Mouse (Mus musculus): Measurements from ENCODE around the gene Zfp14. TPM values are rescaled to one million over a fixed set of nuclear protein-coding genes. Genes with fewer than 3 reads are reported as not detected.

The Zfp14 gene
- total RNA-seq (2021) = 10 to 100 TPM in 1 of 2 experiments, 1 to 10 TPM in 1; 8.9 to 11.2 TPM
- long read RNA-seq, transcript Zfp14-203 (5 exons, 3,411 nt) = major isoform, 7 of 14 reads
- long read RNA-seq, partial matches to known transcripts = 1 of 14 reads
- long read RNA-seq, other reads (novel, unspliced or antisense) = 6 of 14 reads

DNA sequence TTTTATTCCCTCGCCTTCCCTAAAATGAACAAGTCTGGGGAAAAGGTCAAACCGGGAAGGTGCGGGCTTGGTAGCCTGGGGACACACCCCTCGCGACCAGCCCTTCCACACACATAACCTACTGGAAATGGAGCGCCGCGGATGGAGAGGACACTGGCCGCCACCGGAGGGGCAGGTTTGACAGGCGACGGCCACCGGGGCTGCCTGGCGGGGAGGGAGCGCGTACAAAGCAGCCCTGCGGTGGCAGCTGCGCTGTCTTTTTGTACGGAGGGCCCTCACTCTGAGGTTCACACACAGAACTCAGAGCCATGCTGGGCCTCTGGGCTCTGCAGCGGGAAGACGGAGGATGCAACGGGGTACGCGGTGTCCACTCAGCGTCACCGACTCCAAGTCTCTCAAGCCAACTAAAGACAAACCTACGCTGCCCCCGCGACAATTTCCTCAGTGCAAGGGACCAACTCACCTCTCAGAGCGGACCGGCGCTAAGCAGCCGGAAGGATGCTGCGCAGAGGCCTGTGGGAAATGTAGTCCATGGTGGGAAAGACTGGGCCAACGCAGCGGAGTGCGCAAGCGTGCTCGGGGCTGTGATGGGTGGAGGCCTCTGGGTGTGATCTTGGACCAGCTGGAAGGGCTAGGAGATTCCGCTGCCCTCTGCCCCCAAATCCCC lies at the start of gene Zfp14:
Gene Zfp14, minus strand, starts transcription at position 499 of the 667 bp plus-strand sequence.
- peak; percentile 91 to 95 for DNase-seq (ENCODE audit: low spot score in 2 of 2)

DNA sequence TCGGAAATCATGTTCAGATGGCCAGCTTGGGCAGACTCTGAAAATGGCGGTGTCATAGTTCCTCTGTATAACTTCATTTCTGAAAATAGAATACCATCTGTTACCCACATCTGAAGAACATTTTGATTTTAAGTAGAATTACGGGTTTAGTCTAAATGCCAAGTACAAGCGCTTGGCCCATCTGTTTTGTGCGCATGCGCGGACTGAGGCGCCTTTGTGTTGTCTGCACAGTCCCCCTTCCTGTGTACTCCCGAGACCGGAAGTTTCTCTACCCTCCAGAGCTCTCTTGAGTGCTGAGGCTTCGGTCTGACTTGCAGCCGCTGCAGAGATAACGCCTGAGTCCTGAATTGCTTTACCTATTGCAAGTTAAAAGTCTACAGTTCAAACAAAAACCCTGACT lies 48.1 kb upstream of the Zfp14 start:
- peak; percentile 82 to 91 for DNase-seq (ENCODE audit: low spot score in 2 of 2)

DNA sequence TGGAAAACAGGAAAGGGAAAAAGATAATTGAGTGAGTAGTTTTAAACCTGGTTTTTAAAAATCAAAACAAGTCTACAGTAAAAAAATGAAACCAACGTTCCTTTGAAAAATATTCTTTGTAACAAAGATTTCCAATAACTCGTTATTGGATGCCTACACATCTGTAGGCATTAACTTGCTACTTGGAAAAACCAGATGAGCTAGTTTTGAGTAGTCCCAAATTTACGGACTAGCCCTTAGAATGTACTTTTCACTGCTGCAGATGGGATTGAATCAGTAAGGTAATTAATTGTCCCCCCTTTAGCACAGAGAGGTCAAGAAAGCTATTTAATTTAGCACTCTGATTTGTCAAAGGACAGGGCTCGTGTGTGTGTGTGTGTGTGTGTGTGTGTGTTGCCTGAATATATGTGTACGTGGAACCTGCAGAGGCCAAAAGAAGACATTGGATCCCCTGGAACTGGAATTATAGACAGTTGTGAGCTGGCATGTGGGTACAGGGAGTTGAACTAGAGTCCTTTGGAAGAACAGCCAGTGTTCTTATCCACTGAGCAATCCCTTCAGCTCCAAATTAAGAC lies 44.5 kb upstream of the Zfp14 start:
- DNase-seq (ENCODE audit: low spot score in 2 of 2) = no peak

DNA sequence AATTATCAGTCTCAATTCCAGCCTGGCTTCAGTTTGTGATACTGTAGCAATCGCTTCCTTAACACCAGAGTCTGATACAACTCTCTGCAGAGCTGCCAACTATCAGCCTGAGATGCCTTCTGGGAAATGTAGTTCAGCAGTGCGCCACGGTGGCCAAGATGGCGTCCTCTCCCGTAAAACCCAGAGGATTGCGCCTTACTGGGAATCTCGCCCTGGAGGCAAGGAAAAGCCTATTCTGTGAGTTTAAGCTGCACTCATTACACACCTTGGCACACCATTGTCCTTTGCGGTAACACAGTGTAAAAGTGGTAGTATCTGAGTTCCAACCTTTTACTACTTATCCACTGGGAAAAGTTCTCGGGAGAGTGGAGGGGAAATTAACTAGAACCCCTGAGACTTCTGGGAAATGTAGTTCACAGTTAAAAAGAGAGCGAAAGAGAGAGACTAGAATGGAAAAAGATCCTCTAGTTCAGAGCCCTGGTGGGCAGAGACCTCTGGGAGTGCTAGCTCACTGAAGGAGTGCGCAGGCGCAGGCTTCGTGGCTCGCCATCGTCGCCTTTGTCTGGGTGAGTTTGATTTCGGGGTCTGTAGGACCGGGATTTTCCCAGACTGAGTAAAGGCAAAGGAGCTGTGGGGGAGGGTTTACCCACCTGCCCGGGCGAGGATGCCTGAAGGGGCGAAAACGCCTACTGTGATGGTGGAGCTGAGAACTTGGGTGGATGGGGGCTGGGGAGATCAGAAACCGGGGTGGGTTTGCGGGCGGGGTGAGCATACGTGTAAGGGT lies 43.7 kb upstream of the Zfp14 start, which contains the start of gene Zfp260:
Gene Zfp260, plus strand, starts transcription at position 132 of the 784 bp plus-strand sequence.
- DNase-seq (ENCODE audit: low spot score in 2 of 2) = peak; percentile 88 to 97

DNA sequence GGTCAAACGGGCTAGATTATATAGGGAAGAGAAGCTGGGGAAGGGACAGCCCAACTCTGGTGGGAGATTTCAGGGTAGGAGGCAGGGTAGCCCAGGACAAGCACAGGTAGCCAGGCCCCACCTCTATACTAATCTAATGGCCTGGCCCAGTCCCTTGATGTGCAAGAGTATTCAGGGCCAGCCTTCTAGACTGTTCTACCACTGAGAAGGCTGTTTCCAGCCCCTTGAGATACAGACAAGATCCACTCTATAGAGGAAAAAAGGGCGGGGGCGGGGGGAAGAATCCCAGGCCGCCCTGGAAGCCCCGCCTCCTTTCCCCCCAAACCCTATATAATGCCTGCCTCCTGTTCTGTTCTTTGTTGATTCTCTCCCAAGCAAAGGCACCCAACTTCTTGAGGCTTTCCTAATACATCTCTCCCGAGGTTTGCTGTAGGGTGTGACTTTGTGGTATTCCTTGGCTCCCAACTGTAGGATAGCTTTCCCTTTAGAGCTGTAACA lies 42.8 kb upstream of the Zfp14 start:
- DNase-seq (ENCODE audit: low spot score in 2 of 2) = no peak

- no peak for DNase-seq (ENCODE audit: low spot score in 2 of 2)
These were observed 41.5 kb upstream of the Zfp14 start for GRCm38 (mm10) chr7:30092666-30093065.

- DNase-seq (ENCODE audit: low spot score in 2 of 2) = no peak
These were observed 39.9 kb upstream of the Zfp14 start for GRCm38 (mm10) chr7:30090970-30091585.

GRCm38 (mm10) chr7:30090092-30090969 lies 39.2 kb upstream of the Zfp14 start, which contains the start of the genes Gm26920 and Zfp566:
TSS of gene Gm26920 (minus strand) at chr7:30090410.
TSS of gene Zfp566 (minus strand) at chr7:30090527.
- peak; percentile 95 to 97 for DNase-seq (ENCODE audit: low spot score in 2 of 2)

DNA sequence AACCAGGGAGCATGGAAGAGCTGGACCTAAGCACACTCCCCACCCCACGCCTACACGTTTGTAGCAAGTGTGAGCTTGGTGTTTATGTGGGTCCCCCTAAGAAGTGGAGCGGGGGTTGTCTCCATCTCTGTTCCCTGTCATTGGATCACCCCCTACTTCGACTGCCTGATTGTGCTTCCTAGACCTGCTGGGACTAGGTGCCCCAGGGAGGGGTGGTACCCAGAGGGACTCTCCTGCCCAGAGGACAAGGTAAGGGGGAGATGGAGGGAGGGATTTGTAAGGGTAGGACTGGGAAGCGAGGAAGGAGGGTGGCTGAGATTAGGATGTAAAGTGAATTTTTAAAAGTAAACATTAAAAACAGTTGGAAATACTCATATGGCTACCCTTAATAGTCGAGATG lies 38.2 kb upstream of the Zfp14 start:
- DNase-seq (ENCODE audit: low spot score in 2 of 2) = no peak

- peak in 1 of 2 experiments; percentile 64 for DNase-seq (ENCODE audit: low spot score in 2 of 2)
These were observed 35.3 kb upstream of the Zfp14 start for GRCm38 (mm10) chr7:30086524-30086923.

DNA sequence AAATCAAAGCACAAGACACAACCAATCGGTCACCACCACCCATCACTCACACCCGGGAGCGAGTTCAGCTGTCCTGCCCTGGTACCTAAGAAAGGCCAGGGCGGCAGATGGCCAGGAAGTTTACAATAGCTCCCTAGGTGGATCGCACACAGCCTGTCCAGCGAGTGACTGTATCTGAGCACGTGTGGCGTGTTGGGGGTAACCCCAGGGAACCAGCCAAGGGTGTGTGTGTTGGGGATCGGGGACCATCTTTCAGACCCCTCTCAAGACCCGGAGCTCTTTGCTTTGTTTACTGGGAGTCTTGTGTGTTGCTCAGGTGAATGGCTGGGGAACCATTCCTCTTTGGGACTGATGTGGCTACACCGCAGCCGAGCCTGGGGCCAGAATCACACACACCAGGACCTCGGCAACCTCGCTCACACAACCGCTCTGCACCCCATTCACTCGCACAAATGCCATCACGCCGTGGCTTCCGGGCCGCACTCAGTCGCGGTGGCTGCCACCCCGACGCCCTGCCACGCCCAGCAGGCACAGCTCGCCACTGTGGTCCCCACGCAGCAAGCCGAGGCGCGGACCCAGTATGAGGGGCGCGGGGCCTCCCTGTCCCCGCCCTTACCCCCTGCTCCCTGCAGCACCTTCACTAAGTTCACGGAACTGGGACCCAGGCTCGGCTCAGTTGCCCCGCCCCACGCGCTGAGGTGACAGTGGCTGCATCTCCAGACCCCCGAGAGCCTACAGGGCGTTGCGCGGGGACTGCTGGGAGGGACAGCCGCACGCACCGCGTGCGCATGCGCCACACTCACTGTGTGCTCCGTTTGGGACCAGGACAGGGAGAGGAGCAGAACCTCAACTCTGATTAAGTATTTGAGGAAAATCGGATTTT lies 21.2 kb upstream of the Zfp14 start, which contains the start of gene Zfp82:
Gene Zfp82, minus strand, starts transcription at position 755 of the 883 bp plus-strand sequence.
- peak; percentile 74 to 89 for DNase-seq (ENCODE audit: low spot score in 2 of 2)

GRCm38 (mm10) chr7:30064622-30065021 lies 13.4 kb upstream of the Zfp14 start:
- no peak for DNase-seq (ENCODE audit: low spot score in 2 of 2)

- no peak for DNase-seq (ENCODE audit: low spot score in 2 of 2)
These were observed 11.3 kb upstream of the Zfp14 start for GRCm38 (mm10) chr7:30062478-30062877.

DNA sequence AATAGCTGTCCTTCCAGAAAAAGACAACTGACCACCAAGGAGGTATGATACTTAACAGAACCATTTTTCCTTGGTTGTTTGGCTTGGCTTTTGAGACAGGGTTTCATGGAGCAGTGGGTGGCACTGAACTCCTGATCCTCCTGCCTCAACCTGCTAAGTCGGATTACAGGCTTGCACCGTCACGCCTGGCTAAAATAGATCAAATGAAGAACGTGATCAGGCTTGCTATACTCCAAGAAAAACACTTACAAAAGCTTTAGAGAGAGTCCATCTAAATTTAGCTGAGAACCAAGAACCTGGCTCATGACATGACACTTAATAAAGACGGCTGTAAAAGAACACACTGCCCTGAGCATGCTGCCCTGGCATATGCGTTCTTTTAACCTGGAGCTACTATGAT lies 9.2 kb upstream of the Zfp14 start:
- no peak for DNase-seq (ENCODE audit: low spot score in 2 of 2)

DNA sequence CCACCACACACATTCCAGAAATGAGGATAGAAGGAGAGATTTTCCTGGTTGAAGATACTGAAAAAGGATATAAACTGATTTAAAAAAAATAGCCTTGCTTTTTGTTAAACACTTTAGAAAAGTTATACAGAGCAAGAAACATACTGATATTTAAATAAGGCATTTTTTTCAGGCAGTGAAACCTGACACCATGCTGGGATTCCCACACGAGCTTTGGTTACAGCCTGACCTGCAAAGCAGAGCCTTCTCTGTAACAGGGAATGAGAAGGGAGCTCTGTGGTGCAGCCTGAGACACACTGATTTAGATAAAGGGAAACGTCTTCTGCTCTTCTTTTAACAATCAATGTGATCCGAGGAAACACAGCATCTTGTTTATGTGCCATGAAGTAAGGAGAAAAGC lies 2.4 kb upstream of the Zfp14 start:
- no peak for DNase-seq (ENCODE audit: low spot score in 2 of 2)

DNA sequence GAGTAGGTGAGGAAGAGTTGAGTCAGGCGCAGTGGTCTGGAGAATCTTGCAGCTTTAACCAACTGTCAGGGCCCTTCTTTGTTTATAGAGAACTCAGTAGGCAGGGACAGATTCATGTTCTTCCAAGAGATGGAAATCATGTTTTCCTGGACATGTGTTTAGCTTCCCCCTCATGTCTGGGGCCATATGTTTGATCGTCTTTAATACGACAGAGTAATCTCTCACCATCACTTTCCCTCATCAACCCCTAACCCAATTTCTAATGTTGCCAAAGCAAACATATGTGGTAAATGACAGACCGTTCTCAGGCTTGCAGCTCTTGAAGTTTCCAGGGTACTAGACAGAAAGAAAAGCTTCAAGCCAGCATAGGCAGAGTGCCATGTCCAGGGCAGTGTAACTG lies 3.1 kb downstream of the Zfp14 start:
- peak; percentile 27 to 71 for DNase-seq (ENCODE audit: low spot score in 2 of 2)

- no peak for DNase-seq (ENCODE audit: low spot score in 2 of 2)
These were observed 6.8 kb downstream of the Zfp14 start for GRCm38 (mm10) chr7:30044354-30044753.

DNA sequence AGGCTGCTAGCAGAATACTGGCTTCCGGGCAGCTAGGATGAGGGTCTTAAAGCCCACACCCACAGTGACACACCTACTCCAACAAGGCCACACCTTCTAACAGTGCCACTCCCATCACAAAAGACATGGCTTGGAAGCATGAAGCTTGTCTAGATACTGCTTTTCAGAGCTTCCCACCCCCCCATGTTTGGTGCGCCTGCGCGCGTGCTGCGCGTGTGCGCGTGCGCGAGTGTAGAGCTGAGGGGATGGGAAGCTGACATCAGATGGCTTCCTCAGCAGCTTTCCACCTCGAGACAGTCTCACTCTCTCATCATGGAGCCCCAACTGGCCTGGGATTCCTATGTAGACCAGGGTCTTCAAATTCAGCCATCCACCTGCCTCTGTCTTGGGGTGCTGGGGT lies 16.8 kb downstream of the Zfp14 start:
- DNase-seq (ENCODE audit: low spot score in 2 of 2) = no peak

DNA sequence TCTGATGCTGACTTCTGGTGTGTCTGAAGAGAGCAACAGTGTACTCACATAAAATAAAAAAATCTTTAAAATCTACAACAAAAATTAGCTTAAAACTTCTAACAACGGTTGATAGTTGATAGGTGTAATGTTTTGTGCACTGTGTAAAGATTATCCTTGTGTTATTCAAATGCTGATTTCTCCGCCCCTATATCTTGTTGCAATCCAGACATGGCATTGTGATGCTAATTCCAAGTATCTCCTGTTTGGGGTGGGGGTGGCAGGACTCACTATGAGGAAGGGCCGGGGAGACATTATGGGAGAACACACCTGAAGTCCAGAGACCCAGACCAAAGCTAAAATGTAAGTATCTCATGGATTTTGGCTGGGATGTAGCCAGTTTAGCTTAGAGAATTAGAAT lies 19.8 kb downstream of the Zfp14 start:
- DNase-seq (ENCODE audit: low spot score in 2 of 2) = no peak
